Mouse (Mus musculus) layer of hippocampus, adult 11-12 months (tissue): ENCODE measurements at regions not wholly inside any gene's neighbourhood (a gene's known extent, or its start where the extent isn't known, plus 50 kb on each side); places are given as distances from the start of the nearest gene placed in this dataset.

ENCODE experiments used
- DNase-seq: peaks from one replicate; pipeline ENCODE4 v3.0.0; 2022; ENCODE audit warnings: low spot score

GRCm38 (mm10) chr8:8391321-8391720, 269.7 kb downstream of the Efnb2 start:
- no peak for DNase-seq

- DNase-seq: no peak
Observed at GRCm38 (mm10) chr8:8378248-8378647, 282.8 kb downstream of the Efnb2 start.

GRCm38 (mm10) chr8:8376791-8377190, 284.3 kb downstream of the Efnb2 start:
- DNase-seq: no peak

- no peak for DNase-seq
Observed at GRCm38 (mm10) chr8:8376379-8376778, 284.7 kb downstream of the Efnb2 start.

- DNase-seq: no peak
Observed at GRCm38 (mm10) chr8:8367282-8367871, 293.7 kb downstream of the Efnb2 start.

- DNase-seq: no peak
Observed at GRCm38 (mm10) chr8:8361941-8362537, 299.0 kb downstream of the Efnb2 start.

- DNase-seq: no peak
Observed at GRCm38 (mm10) chr8:8360586-8360985, 300.5 kb downstream of the Efnb2 start.

- no peak for DNase-seq
Observed at GRCm38 (mm10) chr8:8354977-8355376, 306.1 kb downstream of the Efnb2 start.

GRCm38 (mm10) chr8:8344661-8345060, 316.4 kb downstream of the Efnb2 start:
- DNase-seq: no peak

GRCm38 (mm10) chr8:8335256-8335972, 325.6 kb downstream of the Efnb2 start:
- no peak for DNase-seq

- DNase-seq: no peak
Observed at GRCm38 (mm10) chr8:8334515-8334914, 326.5 kb downstream of the Efnb2 start.

GRCm38 (mm10) chr8:8331249-8331648, 329.8 kb downstream of the Efnb2 start:
- DNase-seq: no peak

- no peak for DNase-seq
Observed at GRCm38 (mm10) chr8:8328010-8328666, 332.9 kb downstream of the Efnb2 start.

- DNase-seq: no peak
Observed at GRCm38 (mm10) chr8:8326066-8326834, 334.8 kb downstream of the Efnb2 start.

- DNase-seq: no peak
Observed at GRCm38 (mm10) chr8:8325420-8325819, 335.6 kb downstream of the Efnb2 start.

GRCm38 (mm10) chr8:8324520-8324919, 336.5 kb downstream of the Efnb2 start:
- DNase-seq: no peak

GRCm38 (mm10) chr8:8308253-8308652, 352.8 kb downstream of the Efnb2 start:
- DNase-seq: no peak

GRCm38 (mm10) chr8:8307487-8307886, 353.6 kb downstream of the Efnb2 start:
- DNase-seq: no peak

GRCm38 (mm10) chr8:8299965-8300767, 360.9 kb downstream of the Efnb2 start:
- no peak for DNase-seq

GRCm38 (mm10) chr8:8292577-8293247, 368.3 kb downstream of the Efnb2 start:
- no peak for DNase-seq

- DNase-seq: no peak
Observed at GRCm38 (mm10) chr8:8285876-8286275, 375.2 kb downstream of the Efnb2 start.
